Mouse (Mus musculus) layer of hippocampus, postnatal 10 days (tissue): ENCODE measurements around the gene AL732309.1. TPM values are rescaled to one million over a fixed set of nuclear protein-coding genes. Genes with fewer than 3 reads are reported as not detected.

Experiments
- DNase-seq, 2 experiments: peaks; one replicate each; pipeline ENCODE4 v3.0.0; 2021; ENCODE audit warnings: low spot score in 2 of 2
- total RNA-seq, 2 experiments: library from RNA; stranded (reverse); gene quantifications; 2 replicates each; pipeline ENCODE4 v1.2.3; 2021

AL732309.1 gene
- total RNA-seq, 2 experiments from 2014 or later = 0.45 to 4.0 TPM

- DNase-seq = no peak
Measured at GRCm38 (mm10) chr2:25217666-25218065, 29.0 kb downstream of the AL732309.1 start.

GRCm38 (mm10) chr2:25214444-25214843, 32.2 kb downstream of the AL732309.1 start, which contains the start of gene Stpg3:
Stpg3 (minus strand) TSS chr2:25214637.
- no peak for DNase-seq

DNA sequence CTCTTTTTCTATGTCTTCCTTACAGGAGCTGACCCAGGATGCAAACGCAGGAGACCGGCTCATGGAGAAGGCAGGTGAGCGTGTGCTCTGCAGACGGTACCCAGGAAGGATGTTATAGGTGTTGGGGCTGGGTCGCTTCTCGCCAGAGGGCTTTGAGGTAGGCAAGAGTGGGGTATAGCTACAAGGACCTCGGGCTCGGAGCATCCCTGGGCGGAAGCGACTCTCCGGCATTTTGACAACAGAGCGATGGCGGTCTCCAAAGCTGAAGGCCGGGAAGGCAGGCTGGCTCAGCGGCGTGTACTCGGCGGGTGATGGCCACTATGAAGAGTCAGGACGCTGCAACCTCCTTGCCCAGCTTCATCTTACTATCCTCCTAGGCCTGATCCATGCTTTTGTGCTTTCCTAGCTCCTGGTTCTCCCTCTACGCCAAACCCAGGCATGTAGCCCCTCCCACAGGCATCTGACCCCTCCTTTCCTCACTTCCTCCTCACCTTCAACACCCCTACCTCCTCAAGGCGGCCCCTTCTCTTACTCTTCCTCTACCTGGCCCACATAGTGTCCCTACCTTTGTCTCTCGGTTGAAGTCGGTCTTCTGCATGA, 33.3 kb downstream of the AL732309.1 start:
- no peak for DNase-seq

GRCm38 (mm10) chr2:25211121-25211670, 35.5 kb downstream of the AL732309.1 start, which contains the start of gene Nelfb:
Nelfb (minus strand) TSS chr2:25211489.
- DNase-seq = peak; percentile 87 to 90

- DNase-seq = no peak
Measured at GRCm38 (mm10) chr2:25210686-25211085, 36.0 kb downstream of the AL732309.1 start.

DNA sequence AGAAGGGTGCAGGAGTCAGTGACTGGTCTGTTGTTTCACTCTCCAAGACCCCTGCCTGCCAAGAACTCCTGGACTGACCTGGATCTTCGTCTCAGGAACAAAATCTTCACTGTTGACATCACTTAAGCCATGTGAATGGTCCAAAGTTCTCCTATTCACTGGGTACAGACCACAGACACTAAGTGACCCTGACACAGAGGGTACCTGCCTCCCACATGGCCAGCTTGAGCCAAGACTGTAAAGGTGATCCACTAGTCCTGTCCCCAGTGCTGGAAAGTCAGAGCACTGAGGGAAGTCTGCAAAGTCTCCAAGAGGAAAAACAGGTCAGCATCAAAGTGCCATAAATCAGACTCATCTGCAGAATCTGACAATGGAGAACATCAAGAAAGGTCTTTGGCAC, 39.1 kb downstream of the AL732309.1 start:
- no peak for DNase-seq

- no peak for DNase-seq
Measured at GRCm38 (mm10) chr2:25203631-25204214, 42.9 kb downstream of the AL732309.1 start.

DNA sequence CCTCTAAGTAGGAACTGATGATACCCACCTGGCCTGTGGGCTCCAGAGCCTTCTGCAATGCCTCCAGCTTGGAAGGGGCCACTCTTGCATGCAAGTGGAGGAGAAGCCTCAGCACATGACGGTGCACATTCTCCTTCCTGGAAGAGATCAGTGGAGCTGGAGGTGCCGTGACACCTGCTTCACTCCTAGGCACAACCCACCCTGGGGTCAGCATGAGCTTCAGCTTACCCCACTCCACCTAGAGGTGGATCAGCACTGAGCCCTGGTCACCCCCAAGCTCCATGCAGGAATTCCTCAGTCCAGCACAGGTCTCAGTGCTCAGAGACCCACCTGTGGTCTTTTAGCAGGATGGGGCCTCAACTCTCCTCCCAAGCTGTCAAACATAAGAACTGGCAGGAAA, 46.0 kb downstream of the AL732309.1 start:
- no peak for DNase-seq

DNA sequence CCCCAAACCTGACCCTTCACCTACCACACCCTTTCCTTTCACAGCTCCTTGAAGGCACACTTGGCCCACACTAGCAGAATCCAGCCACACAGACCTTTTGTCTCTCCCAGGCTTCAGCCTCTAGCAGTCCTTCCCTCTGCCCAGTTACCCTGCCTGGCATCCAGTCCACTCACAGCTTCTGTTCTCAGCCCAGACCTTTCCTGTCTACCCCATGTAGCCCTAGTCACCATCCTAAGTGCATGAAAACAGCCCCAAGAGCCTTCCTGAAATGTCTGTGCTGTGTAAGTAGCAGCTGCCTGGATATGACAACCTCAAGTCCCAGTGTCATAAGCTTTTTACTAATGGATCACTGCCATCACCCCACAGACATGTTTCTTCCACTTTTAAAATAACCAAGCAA, 48.7 kb downstream of the AL732309.1 start:
- no peak for DNase-seq

- DNase-seq = no peak
Measured at GRCm38 (mm10) chr2:25197191-25197590, 49.5 kb downstream of the AL732309.1 start.

GRCm38 (mm10) chr2:25196172-25196954, 50.3 kb downstream of the AL732309.1 start, which contains the start of gene Tor4a:
Tor4a (minus strand) TSS chr2:25196886.
- DNase-seq = peak in 1 of 2 experiments; percentile 33

GRCm38 (mm10) chr2:25195211-25196156, 51.2 kb downstream of the AL732309.1 start:
- DNase-seq = no peak

Other genes starting within 250 kb of the AL732309.1 start
- gene Nsmf, start 192.5 kb downstream of the AL732309.1 start, total RNA-seq = 100 to 1,000 TPM; 793 to 858 TPM
- gene Entpd8, start 166.6 kb downstream of the AL732309.1 start, total RNA-seq = not detected
- gene Noxa1, start 151.7 kb downstream of the AL732309.1 start, total RNA-seq = not detected
- gene Nrarp, start 66.1 kb downstream of the AL732309.1 start, total RNA-seq = 10 to 100 TPM; 43.0 to 50.3 TPM
- gene Tor4a, start 50.0 kb downstream of the AL732309.1 start, total RNA-seq = 1 to 10 TPM; 1.8 to 2.4 TPM
- 10 to 100 TPM; 50.6 to 59.3 TPM for gene Nelfb, start 35.4 kb downstream of the AL732309.1 start, total RNA-seq
- gene Stpg3, start 32.2 kb downstream of the AL732309.1 start, total RNA-seq = not detected
- not detected for gene Fam166a, start 28.1 kb downstream of the AL732309.1 start, total RNA-seq
- 100 to 1,000 TPM; 394 to 449 TPM for gene Tubb4b, start 22.2 kb downstream of the AL732309.1 start, total RNA-seq
- not detected for gene Slc34a3, start 12.5 kb downstream of the AL732309.1 start, total RNA-seq
- not detected for gene Rnf224, start 10.1 kb downstream of the AL732309.1 start, total RNA-seq
- gene Rnf208, start 4.6 kb downstream of the AL732309.1 start, total RNA-seq = 100 to 1,000 TPM; 212 to 216 TPM
- gene Cysrt1, start 4.4 kb downstream of the AL732309.1 start, total RNA-seq = not detected
- gene Tmem203, start 8.6 kb upstream of the AL732309.1 start, total RNA-seq = 10 to 100 TPM; 35.6 to 39.1 TPM
- 10 to 100 TPM; 13.9 to 14.0 TPM for gene Tprn, start 15.8 kb upstream of the AL732309.1 start, total RNA-seq
- 10 to 100 TPM; 77.2 to 83.4 TPM for gene Ssna1, start 25.6 kb upstream of the AL732309.1 start, total RNA-seq
- 10 to 100 TPM; 82.8 to 85.3 TPM for gene Anapc2, start 25.6 kb upstream of the AL732309.1 start, total RNA-seq
- not detected for gene Tmem210, start 41.3 kb upstream of the AL732309.1 start, total RNA-seq
- gene Lrrc26, start 43.1 kb upstream of the AL732309.1 start, total RNA-seq = not detected
- gene Grin1, start 72.3 kb upstream of the AL732309.1 start, total RNA-seq = 100 to 1,000 TPM; 345 to 348 TPM
- gene Man1b1, start 85.5 kb upstream of the AL732309.1 start, total RNA-seq = 10 to 100 TPM; 51.3 to 59.8 TPM
- 10 to 100 TPM; 21.2 to 28.0 TPM for gene Dpp7, start 109.5 kb upstream of the AL732309.1 start, total RNA-seq
- gene Uap1l1, start 118.8 kb upstream of the AL732309.1 start, total RNA-seq = 10 to 100 TPM; 11.2 to 11.5 TPM
- 10 to 100 TPM; 16.0 to 18.3 TPM for gene Sapcd2, start 125.5 kb upstream of the AL732309.1 start, total RNA-seq
- 10 to 100 TPM; 26.1 to 26.6 TPM for gene Entpd2, start 149.0 kb upstream of the AL732309.1 start, total RNA-seq
- gene Npdc1, start 152.5 kb upstream of the AL732309.1 start, total RNA-seq = 100 to 1,000 TPM; 416 to 446 TPM
- under 1 TPM; 0.33 to 0.78 TPM for gene Fut7, start 176.4 kb upstream of the AL732309.1 start, total RNA-seq
- 100 to 1,000 TPM; 107 to 118 TPM for gene Abca2, start 181.8 kb upstream of the AL732309.1 start, total RNA-seq
- gene Clic3, start 210.0 kb upstream of the AL732309.1 start, total RNA-seq = under 1 TPM in 1 of 2 experiments, not detected in 1; 0.60 TPM
- 10 to 100 TPM; 56.1 to 68.6 TPM for gene Paxx, start 214.2 kb upstream of the AL732309.1 start, total RNA-seq
- 100 to 1,000 TPM; 257 to 743 TPM for gene Ptgds, start 223.2 kb upstream of the AL732309.1 start, total RNA-seq
- not detected for gene Lcn12, start 247.0 kb upstream of the AL732309.1 start, total RNA-seq